Mouse (Mus musculus) induced T-regulatory cell, adult 2 months (primary cell): ENCODE measurements around the gene Tvp23b.
A peak's percentile ranks its signal among the peaks of the same experiment; 100 is the strongest.

ENCODE experiments used
- DNase-seq: peaks from one replicate; pipeline ENCODE4 v3.0.0-alpha.2; 2012; ENCODE audit warnings: low read depth

Gene Tvp23b

DNA sequence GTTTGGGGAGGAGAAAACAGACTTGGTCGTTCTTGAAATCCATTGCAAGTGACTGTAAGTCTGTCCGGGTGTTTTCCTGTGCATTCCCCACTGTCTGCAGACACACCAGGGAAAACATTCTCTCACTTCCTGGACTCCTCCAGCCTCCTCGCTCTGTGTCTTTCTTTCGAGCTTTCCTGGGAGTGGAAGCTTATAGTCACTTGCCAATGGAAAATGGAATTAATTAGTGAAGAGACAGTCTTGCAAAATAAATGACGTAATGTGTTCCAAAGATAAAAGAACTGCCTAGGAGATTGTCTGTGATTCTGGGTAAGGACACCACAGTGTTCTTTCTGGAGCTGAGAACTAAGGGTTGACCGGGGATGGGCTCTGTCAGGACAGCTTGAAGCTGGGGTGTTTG lies 64.3 kb downstream of the Tvp23b start:
- no peak for DNase-seq

DNA sequence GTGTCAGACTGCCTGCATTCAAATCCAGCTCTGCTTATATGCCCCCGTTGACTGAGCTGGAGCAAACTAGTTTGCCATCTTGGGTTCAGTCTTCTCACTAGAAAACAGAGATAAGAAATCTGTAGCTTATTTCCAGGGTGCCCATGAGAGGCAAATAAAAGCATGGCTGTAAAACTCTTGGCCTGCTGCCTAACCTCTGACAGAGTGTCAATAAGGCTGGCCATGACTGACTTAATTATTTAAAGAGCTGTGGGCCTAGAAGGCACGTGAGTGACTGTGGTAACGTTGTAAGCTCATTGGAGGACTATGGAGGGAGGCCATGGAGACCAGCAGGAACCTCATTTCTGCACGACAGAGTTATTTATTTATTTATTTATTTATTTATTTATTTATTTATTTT lies 66.3 kb downstream of the Tvp23b start:
- DNase-seq, result no peak

DNA sequence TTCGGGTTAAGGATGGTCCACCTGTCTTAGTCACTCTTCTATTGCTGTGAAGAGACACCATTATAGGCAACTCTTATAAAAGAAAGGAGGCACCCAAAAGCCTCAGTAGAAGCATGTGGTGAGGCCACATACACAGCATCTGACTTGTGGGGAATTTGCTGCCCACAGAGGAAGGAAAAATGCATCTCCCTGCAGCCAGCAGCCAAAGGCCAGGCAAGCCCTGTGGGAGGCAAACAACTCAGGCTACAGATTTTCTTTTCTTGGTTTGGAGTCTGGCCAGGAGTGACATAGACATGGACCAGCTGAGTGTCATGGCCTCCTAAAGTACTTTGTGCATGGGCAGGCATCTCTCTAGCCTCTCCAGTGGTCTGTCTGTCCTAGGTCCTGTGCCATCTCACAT lies 70.3 kb downstream of the Tvp23b start:
- no peak for DNase-seq

- no peak for DNase-seq
Measured at GRCm38 (mm10) chr11:62951012-62951411, 71.8 kb downstream of the Tvp23b start, which contains the start of gene Cdrt4. Gene Cdrt4, plus strand, starts transcription at chr11:62951193.

DNA sequence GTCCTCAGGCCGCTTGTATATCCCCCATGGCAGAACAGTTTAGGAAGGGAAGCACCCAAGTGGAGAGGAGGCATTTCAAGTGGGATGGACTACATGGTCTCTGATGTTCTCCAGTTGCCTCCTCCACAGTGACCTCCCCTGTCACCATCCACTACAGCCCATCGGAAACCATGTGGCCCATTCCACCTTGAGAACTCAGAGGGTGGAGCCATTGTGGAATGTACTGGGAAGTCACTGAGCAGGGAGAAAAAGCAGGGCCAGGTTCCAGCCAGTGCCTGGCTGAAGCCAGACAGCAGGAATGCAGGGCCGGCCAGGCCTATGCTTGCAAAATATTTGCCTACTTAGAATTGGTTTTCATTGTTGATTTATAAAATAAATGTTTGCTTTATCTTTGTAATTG lies 75.5 kb downstream of the Tvp23b start:
- DNase-seq, result no peak

- no peak for DNase-seq
Measured at GRCm38 (mm10) chr11:62955186-62955585, 75.9 kb downstream of the Tvp23b start.

- DNase-seq, result no peak
Measured at GRCm38 (mm10) chr11:62955776-62956175, 76.5 kb downstream of the Tvp23b start.

DNA sequence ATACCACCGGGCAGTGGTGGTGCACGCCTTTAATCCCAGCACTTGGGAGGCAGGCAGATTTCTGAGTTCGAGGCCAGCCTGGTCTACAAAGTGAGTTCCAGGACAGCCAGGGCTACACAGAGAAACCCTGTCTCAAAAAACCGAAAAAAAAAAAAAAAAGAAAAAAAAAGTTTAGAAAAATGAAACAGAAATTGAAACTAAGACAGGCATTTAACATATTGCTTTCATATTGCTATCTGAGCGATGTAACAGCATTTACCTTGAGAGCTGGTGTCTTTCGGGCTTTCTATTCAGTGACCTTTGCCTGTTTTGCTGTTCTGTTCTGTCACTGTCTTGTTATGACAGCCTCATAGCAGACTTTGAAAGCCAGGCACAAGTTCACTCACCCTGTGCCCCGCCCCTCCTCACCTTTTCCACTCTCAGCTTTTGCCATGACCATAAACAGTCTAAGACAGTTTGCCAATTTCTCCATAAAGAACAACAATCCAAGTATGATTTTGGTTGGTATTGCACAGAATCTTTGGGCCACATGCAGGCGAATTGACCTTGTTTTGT lies 78.4 kb downstream of the Tvp23b start:
- DNase-seq, result peak; percentile 52

- DNase-seq, result no peak
Measured at GRCm38 (mm10) chr11:62963292-62963691, 84.0 kb downstream of the Tvp23b start.

- DNase-seq, result no peak
Measured at GRCm38 (mm10) chr11:62966424-62966764, 87.1 kb downstream of the Tvp23b start.
